Mouse (Mus musculus) brain, embryonic 14.5 days (tissue): ENCODE data around the gene Isoc2a.

Experiments used
- CTCF ChIP-seq: fragments of 200-500 bp; IDR thresholded peaks from 2 replicates; pipeline ENCODE4 v1.5.1; 2012; ENCODE audit warnings: inconsistent platforms, mild to moderate bottlenecking, moderate library complexity, borderline replicate concordance; ENCODE audit not compliant: insufficient read depth, insufficient read length; ENCODE audit errors: extremely low read depth
- POLR2A ChIP-seq: fragments of 200-500 bp; IDR thresholded peaks from 2 replicates; pipeline ENCODE4 v1.6.1; 2012; ENCODE audit warnings: mild to moderate bottlenecking, inconsistent platforms, borderline replicate concordance; ENCODE audit not compliant: poor library complexity, insufficient read depth, insufficient read length, severe bottlenecking; ENCODE audit errors: extremely low read depth

DNA sequence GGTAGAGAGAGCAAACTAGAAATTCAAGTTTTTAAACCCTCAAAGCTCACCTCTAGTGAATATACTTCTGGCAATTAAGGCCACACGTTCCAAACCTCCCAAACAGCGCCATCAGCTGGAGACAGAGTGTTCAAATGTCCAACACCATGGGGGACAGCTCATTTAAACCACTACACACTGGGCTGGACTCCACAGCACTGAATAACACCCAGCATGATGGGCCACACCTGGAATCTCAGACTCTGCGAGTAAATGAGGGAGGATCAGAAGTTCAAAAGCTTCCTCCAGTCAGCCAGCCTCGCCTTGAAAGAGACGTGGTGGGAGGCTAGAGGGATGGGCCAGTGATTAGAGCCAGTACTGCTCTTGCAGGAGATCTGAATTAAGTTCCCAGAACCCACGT is 6.8 kb upstream of the Isoc2a start, which contains the start of gene Isoc2b:
- TF ChIP-seq CTCF (no peak), POLR2A (no peak)
